Mouse (Mus musculus): Measurements from ENCODE around the gene Lamb1.

- TF ChIP-seq MYOG (IDR thresholded peaks at IDR 0.05; ENCODE audit: control insufficient read depth, extremely low read depth, insufficient read length) (no peak), CTCF (IDR thresholded peaks at IDR 0.05; ENCODE audit: control insufficient read depth, insufficient read depth, insufficient read length) (no peak)
Measured at GRCm38 (mm10) chr12:31263921-31264320, 1.1 kb upstream of the Lamb1 start.

Measured in C2C12 (cell line).